Mouse (Mus musculus) C2C12 (cell line): ENCODE measurements around the gene Stk36. TPM values are rescaled to one million over a fixed set of nuclear protein-coding genes. Genes with fewer than 3 reads are reported as not detected.

Source experiments
- H3K27me3 ChIP-seq: one replicate; pipeline ENCODE4 v1.6.1; 2011; ENCODE audit not compliant: control insufficient read depth, insufficient read depth, insufficient read length
- H3K36me3 ChIP-seq: one replicate; pipeline ENCODE4 v1.6.1; 2011; ENCODE audit not compliant: control insufficient read depth, insufficient read depth
- H3K4me3 ChIP-seq: one replicate; pipeline ENCODE4 v1.5.1; 2011; ENCODE audit warnings: mild to moderate bottlenecking, control low read depth; ENCODE audit not compliant: poor library complexity, insufficient read depth, severe bottlenecking
- H3K79me2 ChIP-seq: one replicate; pipeline ENCODE4 v1.6.1; 2011; ENCODE audit not compliant: control insufficient read depth, insufficient read depth
- H3K79me3 ChIP-seq: one replicate; pipeline ENCODE4 v1.6.1; 2011; ENCODE audit warnings: low read depth, control low read depth
- H3ac ChIP-seq: one replicate; pipeline ENCODE3; 2011; ENCODE audit warnings: low read depth; ENCODE audit not compliant: control insufficient read depth, insufficient read length
- CEBPB ChIP-seq: IDR thresholded peaks from one replicate; pipeline ENCODE4 v1.6.1; 2011; ENCODE audit warnings: low read depth, mild to moderate bottlenecking, control low read depth, moderate library complexity
- CTCF ChIP-seq: IDR thresholded peaks from one replicate; pipeline ENCODE4 v1.5.1; 2011; ENCODE audit not compliant: control insufficient read depth, insufficient read depth, insufficient read length
- FOSL1 ChIP-seq: IDR thresholded peaks from one replicate; pipeline ENCODE4 v1.8.0; 2011; ENCODE audit warnings: mild to moderate bottlenecking, low read length; ENCODE audit not compliant: poor library complexity, insufficient read depth, severe bottlenecking
- MAX ChIP-seq: IDR thresholded peaks from one replicate; pipeline ENCODE4 v1.6.1; 2011; ENCODE audit warnings: mild to moderate bottlenecking, control low read depth
- MYOD1 ChIP-seq: IDR thresholded peaks from one replicate; pipeline ENCODE4 v1.6.1; 2011; ENCODE audit warnings: low read depth; ENCODE audit not compliant: control insufficient read depth, insufficient read length
- MYOG ChIP-seq: IDR thresholded peaks from one replicate; pipeline ENCODE4 v1.6.1; 2011; ENCODE audit not compliant: control insufficient read depth, insufficient read length; ENCODE audit errors: extremely low read depth
- USF1 ChIP-seq: IDR thresholded peaks from one replicate; pipeline ENCODE4 v1.6.1; 2011; ENCODE audit warnings: low read depth, mild to moderate bottlenecking, control low read depth, moderate library complexity
- polyA plus RNA-seq: library from polyadenylated mRNA; unstranded; fragments of >200 nt; fragmentation: generic; extraction: Trizol; gene quantifications from one replicate; pipeline ENCODE4 v1.2.1, GENCODE M21; 2012; ENCODE audit warnings: missing spikeins

Gene Stk36
- polyA plus RNA-seq, 1 experiment, result 2.7 TPM

- Histone ChIP-seq H3K27me3 (no peaks in the 10 kb centered on the region), H3ac (no peak overlapping the region), H3K36me3 (peaks cover 47% of the 10 kb centered on the region), H3K79me3 (peaks cover 45% of the 10 kb centered on the region), H3K4me3 (no peak overlapping the region), H3K79me2 (peaks cover 70% of the 10 kb centered on the region)
- no peak for TF ChIP-seq FOSL1
Observed at GRCm38 (mm10) chr1:74584616-74585398, 16.4 kb upstream of the Stk36 start.

- Histone ChIP-seq H3K79me2 (peaks cover 59% of the 10 kb centered on the region), H3K36me3 (peaks cover 43% of the 10 kb centered on the region), H3K79me3 (peaks cover 42% of the 10 kb centered on the region), H3K4me3 (peak overlapping the region; percentile 68), H3ac (peak overlapping the region; percentile 86), H3K27me3 (no peaks in the 10 kb centered on the region)
- TF ChIP-seq CTCF (no peak), MYOD1 (no peak), FOSL1 (no peak), CEBPB (no peak), USF1 (no peak), MYOG (no peak), MAX (no peak)
Observed at GRCm38 (mm10) chr1:74587233-74587772, 13.9 kb upstream of the Stk36 start.

- no peaks in the 10 kb centered on the region for H3K27me3 ChIP-seq
- TF ChIP-seq USF1 (no peak), MAX (peak; percentile 65), CTCF (no peak), CEBPB (no peak)
- peaks cover 37% of the 10 kb centered on the region for H3K79me3 ChIP-seq
- H3K36me3 ChIP-seq, result peaks cover 39% of the 10 kb centered on the region
- peaks cover 53% of the 10 kb centered on the region for H3K79me2 ChIP-seq
- H3K4me3 ChIP-seq, result peak within 1 kb of the TSS; percentile 68
- peak within 1 kb of the TSS; percentile 91 for H3ac ChIP-seq
Observed at GRCm38 (mm10) chr1:74587773-74588445, 13.3 kb upstream of the Stk36 start, which contains the start of the genes Zfp142 and Bcs1l. Zfp142 (minus strand) TSS chr1:74588246. Bcs1l (plus strand) TSS chr1:74588289.

- no peak for TF ChIP-seq USF1
- no peak for TF ChIP-seq CEBPB
- no peak for TF ChIP-seq MYOD1
- no peak for TF ChIP-seq CTCF
- TF ChIP-seq FOSL1, result no peak
- TF ChIP-seq MAX, result no peak
- TF ChIP-seq MYOG, result no peak
- Histone ChIP-seq H3K27me3 (no peaks in the 10 kb centered on the region), H3K36me3 (peaks cover 54% of the 10 kb centered on the region), H3K4me3 (no peak overlapping the region), H3K79me3 (no peaks in the 10 kb centered on the region), H3ac (no peak overlapping the region), H3K79me2 (peaks cover 4% of the 10 kb centered on the region)
Observed at GRCm38 (mm10) chr1:74594434-74594833, 6.8 kb upstream of the Stk36 start.

GRCm38 (mm10) chr1:74600501-74601266 is 561 bp upstream of the Stk36 start:
- H3K79me3 ChIP-seq, result peaks cover 13% of the 10 kb centered on the region
- H3K27me3 ChIP-seq, result no peaks in the 10 kb centered on the region
- peaks cover 26% of the 10 kb centered on the region for H3K36me3 ChIP-seq
- peaks cover 21% of the 10 kb centered on the region for H3K79me2 ChIP-seq
- H3K4me3 ChIP-seq, result peak overlapping the region; percentile 83
- H3ac ChIP-seq, result peak overlapping the region; percentile 62
- TF ChIP-seq FOSL1, result no peak
- TF ChIP-seq CTCF, result no peak
- TF ChIP-seq CEBPB, result no peak
- no peak for TF ChIP-seq USF1
- no peak for TF ChIP-seq MAX
- TF ChIP-seq MYOG, result no peak
- TF ChIP-seq MYOD1, result no peak
